Mouse (Mus musculus) layer of hippocampus, adult 2 months (tissue): ENCODE measurements around the gene Atad3a. TPM values are rescaled to one million over a fixed set of nuclear protein-coding genes. Genes with fewer than 3 reads are reported as not detected.

Experiments
- DNase-seq, 2 experiments: peaks; one replicate each; pipeline ENCODE4 v3.0.0; 2022; ENCODE audit warnings: low spot score in 2 of 2
- H3K27ac ChIP-seq: fragments of 200-600 bp; 2 replicates; pipeline ENCODE4 v1.8.1; 2022
- H3K4me3 ChIP-seq: fragments of 200-600 bp; 2 replicates; pipeline ENCODE4 v1.8.1; 2022; ENCODE audit warnings: mild to moderate bottlenecking
- CTCF ChIP-seq: fragments of 200-600 bp; conservative IDR thresholded peaks from 2 replicates; pipeline ENCODE4 v1.8.1; 2022; ENCODE audit warnings: antibody characterized with exemption, mild to moderate bottlenecking, moderate library complexity
- microRNA-seq, 2 experiments: library from miRNA; unstranded; fragments of <30 nt; microRNA quantifications; one replicate each; pipeline ENCODE4 v1.2.0; 2021
- total RNA-seq, 2 experiments: library from RNA; stranded (reverse); gene quantifications; 2 replicates each; pipeline ENCODE4 v1.2.3; 2021

Atad3a gene
- total RNA-seq, 2 experiments from 2014 or later = 49.9 to 51.4 TPM

DNA sequence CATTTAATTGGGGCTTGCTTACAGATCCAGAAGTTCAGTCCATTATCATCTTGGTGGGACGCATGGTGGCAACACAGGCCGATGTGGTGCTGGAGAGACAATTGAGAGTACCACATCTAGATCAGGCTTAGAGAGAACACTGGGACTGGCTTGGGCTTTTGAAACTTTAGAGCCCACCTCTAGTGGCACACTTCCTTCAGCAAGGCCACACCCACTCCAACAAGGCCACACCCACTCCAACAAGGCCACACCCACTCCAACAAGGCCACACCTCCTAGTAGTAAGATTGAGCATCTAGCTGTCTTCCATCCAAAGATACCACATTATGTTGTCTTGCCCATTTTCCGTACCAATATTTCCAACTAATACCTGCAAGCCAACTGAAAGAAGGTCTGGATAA lies 68.5 kb downstream of the Atad3a start:
- no peak for TF ChIP-seq CTCF
- H3K27ac ChIP-seq = no peak overlapping the region
- no peak overlapping the region for H3K4me3 ChIP-seq
- no peak for DNase-seq

Small RNA genes within 50 kb of the gene (microRNA-seq; reads per million reads assigned to microRNA genes)
- gene Gm27743 = 0 reads per million in 2 experiments

Other genes with a start within 250 kb of the Atad3a start
- gene Nadk, start 198.7 kb downstream of the Atad3a start, total RNA-seq = 10 to 100 TPM; 61.2 to 63.5 TPM
- gene Slc35e2, start 159.7 kb downstream of the Atad3a start, total RNA-seq = 10 to 100 TPM; 39.7 to 40.3 TPM
- 10 to 100 TPM; 43.6 to 48.8 TPM for gene Cdk11b, start 136.2 kb downstream of the Atad3a start, total RNA-seq
- gene Gm10563, start 115.7 kb downstream of the Atad3a start, total RNA-seq = not detected
- 1 to 10 TPM; 2.7 to 3.4 TPM for gene Mmp23, start 107.7 kb downstream of the Atad3a start, total RNA-seq
- 100 to 1,000 TPM; 111 to 114 TPM for gene Mib2, start 91.9 kb downstream of the Atad3a start, total RNA-seq
- gene Fndc10, start 66.8 kb downstream of the Atad3a start, total RNA-seq = 10 to 100 TPM; 26.5 to 27.9 TPM
- 10 to 100 TPM; 90.9 to 92.8 TPM for gene Ssu72, start 56.3 kb downstream of the Atad3a start, total RNA-seq
- gene Tmem240, start 26.3 kb downstream of the Atad3a start, total RNA-seq = 10 to 100 TPM; 32.7 to 39.0 TPM
- 1 to 10 TPM; 9.6 to 9.8 TPM for gene Vwa1, start 13.6 kb upstream of the Atad3a start, total RNA-seq
- 10 to 100 TPM; 24.0 to 24.8 TPM for gene Tmem88b, start 24.8 kb upstream of the Atad3a start, total RNA-seq
- under 1 TPM in 1 of 2 experiments, not detected in 1; 0.32 TPM for gene Ankrd65, start 29.3 kb upstream of the Atad3a start, total RNA-seq
- 10 to 100 TPM; 86.6 to 89.6 TPM for gene Mrpl20, start 41.8 kb upstream of the Atad3a start, total RNA-seq
- 10 to 100 TPM; 79.4 to 94.2 TPM for gene Ccnl2, start 51.4 kb upstream of the Atad3a start, total RNA-seq
- gene Aurkaip1, start 70.2 kb upstream of the Atad3a start, total RNA-seq = 100 to 1,000 TPM; 102 to 105 TPM
- gene Mxra8, start 78.6 kb upstream of the Atad3a start, total RNA-seq = 10 to 100 TPM in 1 of 2 experiments, 1 to 10 TPM in 1; 8.4 to 10.6 TPM
- 10 to 100 TPM; 80.8 to 81.9 TPM for gene Dvl1, start 86.3 kb upstream of the Atad3a start, total RNA-seq
- under 1 TPM; 0.33 to 0.44 TPM for gene Tas1r3, start 102.3 kb upstream of the Atad3a start, total RNA-seq
- gene Cptp, start 108.3 kb upstream of the Atad3a start, total RNA-seq = 10 to 100 TPM; 29.2 to 31.7 TPM
- 10 to 100 TPM; 33.7 to 35.8 TPM for gene Ints11, start 108.5 kb upstream of the Atad3a start, total RNA-seq
- 10 to 100 TPM; 62.3 to 68.1 TPM for gene Pusl1, start 130.7 kb upstream of the Atad3a start, total RNA-seq
- 100 to 1,000 TPM; 121 to 129 TPM for gene Acap3, start 130.7 kb upstream of the Atad3a start, total RNA-seq
- 10 to 100 TPM; 69.8 to 71.2 TPM for gene Ube2j2, start 182.7 kb upstream of the Atad3a start, total RNA-seq
- gene C1qtnf12, start 201.2 kb upstream of the Atad3a start, total RNA-seq = 10 to 100 TPM; 11.5 to 18.0 TPM
- gene B3galt6, start 231.6 kb upstream of the Atad3a start, total RNA-seq = 10 to 100 TPM in 1 of 2 experiments, 1 to 10 TPM in 1; 9.3 to 10.1 TPM
- 100 to 1,000 TPM; 191 to 194 TPM for gene Sdf4, start 231.8 kb upstream of the Atad3a start, total RNA-seq